Mouse (Mus musculus) neural tube, embryonic 14.5 days (tissue): ENCODE data around the gene Aim2. TPM values are rescaled to one million over a fixed set of nuclear protein-coding genes. Genes with fewer than 3 reads are reported as not detected.

Experiments
- ATAC-seq: fragments of 200-750 bp; cut with Nextera tagmentation; 2 replicates; pipeline ENCODE4 v1.8.0; 2017; ENCODE audit warnings: low read depth, mild to moderate bottlenecking, moderate TSS enrichment, moderate library complexity
- H3K27ac ChIP-seq: fragments of 300-500 bp; sonication (generic); 2 replicates; pipeline ENCODE4 v1.5.1; 2014; ENCODE audit warnings: low read depth, mild to moderate bottlenecking, control low read depth, low read length, moderate library complexity, mixed read lengths
- H3K27me3 ChIP-seq: fragments of 300-500 bp; sonication (generic); 2 replicates; pipeline ENCODE4 v1.6.1; 2014; ENCODE audit warnings: low read length; ENCODE audit not compliant: control insufficient read depth, insufficient read depth
- H3K36me3 ChIP-seq: fragments of 300-500 bp; sonication (generic); 2 replicates; pipeline ENCODE4 v1.6.1; 2014; ENCODE audit warnings: low read length, mixed read lengths; ENCODE audit not compliant: control insufficient read depth, insufficient read depth
- H3K4me1 ChIP-seq: fragments of 300-500 bp; sonication (generic); 2 replicates; pipeline ENCODE4 v1.6.1; 2014; ENCODE audit warnings: low read length; ENCODE audit not compliant: control insufficient read depth, insufficient read depth
- H3K4me2 ChIP-seq: fragments of 300-500 bp; sonication (generic); 2 replicates; pipeline ENCODE4 v1.6.1; 2014; ENCODE audit warnings: mild to moderate bottlenecking, low read depth, low read length, control low read depth
- H3K4me3 ChIP-seq: fragments of 300-500 bp; sonication (generic); 2 replicates; pipeline ENCODE4 v1.5.1; 2014; ENCODE audit warnings: low read depth, low read length, control low read depth, mixed read lengths
- H3K9ac ChIP-seq: fragments of 300-500 bp; sonication (generic); replicated peaks from 2 replicates; pipeline ENCODE4 v1.6.1; 2014; ENCODE audit warnings: low read depth, mild to moderate bottlenecking, control low read depth, low read length, mixed read lengths
- H3K9me3 ChIP-seq: fragments of 300-500 bp; sonication (generic); 2 replicates; pipeline ENCODE4 v1.6.1; 2016; ENCODE audit warnings: low read length; ENCODE audit not compliant: control insufficient read depth
- WGBS: fragments of 180-500 bp; shearing (Covaris S2); extraction: QIAGEN DNeasy Blood & Tissue Kit; methylation state at CpG from one replicate; pipeline ENCODE4 v1.1.7; 2014; 5-methylcytosine and 5-hydroxymethylcytosine counted together
- polyA plus RNA-seq: library from polyadenylated mRNA; unstranded; fragments of >200 nt; fragmentation: Nextera tagmentation; extraction: Ambion mirVana; gene quantifications from 2 replicates; pipeline ENCODE4 v1.2.1, GENCODE M21; 2014

The Aim2 gene
- polyA plus RNA-seq, 1 experiment from 2014 or later, result 2.7 TPM

GRCm38 (mm10) chr1:173367356-173368046 is 16.8 kb downstream of the Aim2 start, which contains the start of gene Cadm3:
TSS of gene Cadm3 (minus strand) at chr1:173367695.
- H3K4me2 ChIP-seq, result peak within 1 kb of the TSS; percentile 68
- peaks cover 2% of the 10 kb centered on the region; the same call in 1 of the 2 replicates for H3K27me3 ChIP-seq
- H3K4me3 ChIP-seq, result peak within 1 kb of the TSS; percentile 92
- H3K9me3 ChIP-seq, result no peaks in the 10 kb centered on the region
- peak within 1 kb of the TSS; percentile 94 for H3K9ac ChIP-seq
- peak within 1 kb of the TSS; percentile 88 for H3K27ac ChIP-seq
- peak; percentile 92 for ATAC-seq
- H3K36me3 ChIP-seq, result no peaks in the 10 kb centered on the region
- peaks cover 13% of the 10 kb centered on the region; the same call in 1 of the 2 replicates for H3K4me1 ChIP-seq
- under 1% methylated on average over 42 of the region's 46 CpGs for WGBS

- Histone ChIP-seq H3K9ac (no peak overlapping the region), H3K36me3 (no peaks in the 10 kb centered on the region), H3K9me3 (no peaks in the 10 kb centered on the region), H3K27me3 (peaks cover 2% of the 10 kb centered on the region; the same call in 1 of the 2 replicates), H3K4me2 (no peak overlapping the region), H3K4me1 (peaks cover 10% of the 10 kb centered on the region; the same call in 1 of the 2 replicates), H3K4me3 (no peak overlapping the region), H3K27ac (no peak overlapping the region)
- 76% methylated on average over 2 of the region's 2 CpGs for WGBS
- no peak for ATAC-seq
Measured at GRCm38 (mm10) chr1:173369611-173370010, 18.9 kb downstream of the Aim2 start.

DNA sequence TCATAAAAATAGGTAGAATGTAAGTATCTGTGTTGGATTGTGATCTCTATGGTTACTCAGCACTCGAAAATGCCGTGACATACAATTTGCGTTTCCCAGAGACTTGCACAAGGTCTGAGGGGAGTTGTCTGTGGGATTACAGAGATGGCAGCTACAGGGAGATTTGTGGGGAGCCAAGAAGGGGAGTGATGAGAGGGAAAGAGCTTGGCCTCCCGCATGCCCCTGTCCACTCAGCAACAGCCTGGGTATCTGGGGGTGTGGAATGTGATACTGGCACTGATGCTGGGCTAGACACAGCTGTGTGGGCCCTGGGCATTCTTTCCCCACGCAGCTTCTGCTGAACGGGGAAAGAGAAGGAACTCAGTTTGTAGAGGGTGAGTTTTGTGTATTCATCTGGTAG is 19.8 kb downstream of the Aim2 start:
- Histone ChIP-seq H3K4me3 (no peak overlapping the region), H3K4me1 (peaks cover 7% of the 10 kb centered on the region; the same call in 1 of the 2 replicates), H3K36me3 (no peaks in the 10 kb centered on the region), H3K4me2 (no peak overlapping the region), H3K27ac (no peak overlapping the region), H3K27me3 (peaks cover 2% of the 10 kb centered on the region; the same call in 1 of the 2 replicates), H3K9ac (no peak overlapping the region), H3K9me3 (no peaks in the 10 kb centered on the region)
- 59% methylated on average over 6 of the region's 6 CpGs for WGBS
- no peak for ATAC-seq

DNA sequence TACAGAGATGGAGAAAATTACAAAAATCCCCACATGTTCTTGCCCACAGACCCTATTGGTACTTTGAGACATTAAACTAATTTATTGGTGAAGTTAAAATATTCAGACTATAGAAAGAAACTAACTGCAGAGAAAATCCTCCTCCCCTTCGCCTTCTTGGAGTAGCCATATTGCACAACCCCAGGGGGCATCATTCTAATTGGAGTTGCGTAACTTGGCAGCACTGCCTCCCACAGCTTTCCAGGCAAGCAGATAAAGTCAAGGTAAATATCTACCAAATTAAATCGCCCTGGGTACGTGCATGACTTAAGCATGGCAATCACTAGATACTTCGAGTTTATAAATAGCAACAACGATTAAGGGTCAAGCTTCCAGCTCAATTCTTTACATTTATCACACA is 20.9 kb downstream of the Aim2 start:
- ATAC-seq, result no peak
- no peak overlapping the region for H3K4me2 ChIP-seq
- 75% methylated on average over 6 of the region's 6 CpGs for WGBS
- no peak overlapping the region for H3K27ac ChIP-seq
- no peaks in the 10 kb centered on the region for H3K36me3 ChIP-seq
- H3K27me3 ChIP-seq, result peaks cover 2% of the 10 kb centered on the region; the same call in 1 of the 2 replicates
- H3K4me1 ChIP-seq, result peaks cover 2% of the 10 kb centered on the region; the same call in 1 of the 2 replicates
- no peak overlapping the region for H3K9ac ChIP-seq
- H3K9me3 ChIP-seq, result no peaks in the 10 kb centered on the region
- H3K4me3 ChIP-seq, result no peak overlapping the region

DNA sequence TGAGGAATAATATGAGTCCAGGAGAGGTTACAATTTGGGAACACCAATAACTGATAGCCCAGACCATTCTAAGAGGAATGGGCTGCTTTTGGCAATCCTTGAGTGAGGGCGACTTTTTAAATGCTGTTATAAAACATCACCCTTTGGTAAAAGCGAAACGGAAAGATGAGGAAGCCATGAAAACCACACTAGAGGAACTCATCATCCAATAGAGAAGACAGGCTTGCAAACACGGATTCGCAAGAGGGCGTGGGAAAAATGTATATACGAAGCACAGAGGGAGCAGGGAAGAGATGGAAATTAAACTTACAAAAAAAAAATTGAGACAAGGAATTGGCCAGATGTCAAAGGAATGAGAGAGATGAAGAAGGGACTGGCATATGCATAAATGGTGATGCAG is 23.3 kb downstream of the Aim2 start:
- ATAC-seq, result no peak
- H3K27me3 ChIP-seq, result no peaks in the 10 kb centered on the region
- H3K4me2 ChIP-seq, result no peak overlapping the region
- H3K9ac ChIP-seq, result no peak overlapping the region
- no peaks in the 10 kb centered on the region for H3K4me1 ChIP-seq
- H3K36me3 ChIP-seq, result no peaks in the 10 kb centered on the region
- H3K4me3 ChIP-seq, result no peak overlapping the region
- no peak overlapping the region for H3K27ac ChIP-seq
- 80% methylated on average over 7 of the region's 7 CpGs for WGBS
- no peaks in the 10 kb centered on the region for H3K9me3 ChIP-seq

- Histone ChIP-seq H3K4me2 (no peak overlapping the region), H3K4me1 (no peaks in the 10 kb centered on the region), H3K4me3 (no peak overlapping the region), H3K9me3 (no peaks in the 10 kb centered on the region), H3K9ac (no peak overlapping the region), H3K36me3 (no peaks in the 10 kb centered on the region), H3K27me3 (no peaks in the 10 kb centered on the region), H3K27ac (no peak overlapping the region)
- peak; percentile 89 for ATAC-seq
- WGBS, result 29% methylated on average over 13 of the region's 13 CpGs
Measured at GRCm38 (mm10) chr1:173377380-173378112, 26.9 kb downstream of the Aim2 start.

DNA sequence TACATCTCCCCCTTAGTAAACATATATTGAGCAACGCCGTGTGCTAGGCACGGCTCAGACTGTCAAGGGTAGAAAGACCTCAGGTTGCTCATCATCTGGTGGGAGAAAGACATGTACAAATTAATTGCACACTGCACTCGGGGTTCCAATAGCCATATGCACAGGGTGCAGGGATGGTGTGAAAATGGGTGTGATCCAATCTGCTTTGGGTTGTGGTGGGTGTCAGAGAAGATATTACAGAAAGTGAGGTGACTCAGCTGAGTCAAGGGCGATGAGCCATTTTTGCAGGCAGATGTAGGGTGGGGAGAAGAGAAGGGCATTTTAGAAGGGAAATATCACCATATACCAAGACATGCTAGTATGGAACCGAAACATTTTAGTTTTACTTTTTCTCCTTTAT is 30.8 kb downstream of the Aim2 start:
- no peak overlapping the region for H3K9ac ChIP-seq
- no peak for ATAC-seq
- no peaks in the 10 kb centered on the region for H3K9me3 ChIP-seq
- no peaks in the 10 kb centered on the region for H3K27me3 ChIP-seq
- no peaks in the 10 kb centered on the region for H3K4me1 ChIP-seq
- no peak overlapping the region for H3K27ac ChIP-seq
- H3K4me3 ChIP-seq, result no peak overlapping the region
- H3K36me3 ChIP-seq, result no peaks in the 10 kb centered on the region
- 89% methylated on average over 6 of the region's 6 CpGs for whole genome bisulfite sequencing
- H3K4me2 ChIP-seq, result no peak overlapping the region

GRCm38 (mm10) chr1:173389431-173389830 is 38.8 kb downstream of the Aim2 start:
- ATAC-seq, result peak; percentile 65
- peak overlapping the region; percentile 88 for H3K27ac ChIP-seq
- WGBS, result 8% methylated on average over 3 of the region's 3 CpGs

GRCm38 (mm10) chr1:173389901-173390401 is 39.3 kb downstream of the Aim2 start:
- H3K4me3 ChIP-seq, result peak overlapping the region; percentile 31
- H3K9ac ChIP-seq, result peak overlapping the region; percentile 5
- H3K9me3 ChIP-seq, result no peaks in the 10 kb centered on the region
- peak overlapping the region; percentile 88 for H3K27ac ChIP-seq
- peak; percentile 96 for ATAC-seq
- no peaks in the 10 kb centered on the region for H3K27me3 ChIP-seq
- WGBS, result 2% methylated on average over 13 of the region's 13 CpGs
- H3K4me2 ChIP-seq, result peak overlapping the region; percentile 35
- peaks cover 5% of the 10 kb centered on the region; the same call in 1 of the 2 replicates for H3K4me1 ChIP-seq
- no peaks in the 10 kb centered on the region for H3K36me3 ChIP-seq

More at GRCm38 (mm10) chr1:173389431-173389830, 38.8 kb downstream of the Aim2 start:
- Histone ChIP-seq H3K4me3 (peak overlapping the region; percentile 31), H3K4me2 (peak overlapping the region; percentile 35), H3K9me3 (no peaks in the 10 kb centered on the region), H3K27me3 (no peaks in the 10 kb centered on the region), H3K4me1 (peaks cover 5% of the 10 kb centered on the region; the same call in 1 of the 2 replicates), H3K9ac (peak overlapping the region; percentile 4), H3K36me3 (no peaks in the 10 kb centered on the region)
